Mouse (Mus musculus): ENCODE measurements around the gene Mss51.
A peak's percentile ranks its signal among the peaks of the same experiment; 100 is the strongest.

Mss51 gene

GRCm38 (mm10) chr14:20496603-20497002 lies at the start of gene Mss51:
Gene Mss51 (minus strand): TSS chr14:20496901.
- no peak for DNase-seq

- no peak for DNase-seq
Measured at GRCm38 (mm10) chr14:20546415-20546814, 49.7 kb upstream of the Mss51 start, which contains the start of gene Ppp3cb. Gene Ppp3cb (minus strand): TSS chr14:20546573.

- peak; percentile 92 for DNase-seq
Measured at GRCm38 (mm10) chr14:20545529-20546331, 49.0 kb upstream of the Mss51 start.

- DNase-seq, result no peak
Measured at GRCm38 (mm10) chr14:20544467-20545411, 48.0 kb upstream of the Mss51 start.

GRCm38 (mm10) chr14:20529643-20530042 lies 32.9 kb upstream of the Mss51 start:
- DNase-seq, result no peak

GRCm38 (mm10) chr14:20520179-20520578 lies 23.5 kb upstream of the Mss51 start:
- no peak for DNase-seq

GRCm38 (mm10) chr14:20508424-20508823 lies 11.7 kb upstream of the Mss51 start:
- DNase-seq, result no peak

- no peak for DNase-seq
Measured at GRCm38 (mm10) chr14:20502966-20503365, 6.3 kb upstream of the Mss51 start.

GRCm38 (mm10) chr14:20499982-20500381 lies 3.3 kb upstream of the Mss51 start:
- no peak for DNase-seq

GRCm38 (mm10) chr14:20486031-20486430 lies 10.7 kb downstream of the Mss51 start:
- no peak for DNase-seq

- DNase-seq, result no peak
Measured at GRCm38 (mm10) chr14:20482051-20482751, 14.5 kb downstream of the Mss51 start.

- DNase-seq, result peak; percentile 14
Measured at GRCm38 (mm10) chr14:20481211-20481610, 15.5 kb downstream of the Mss51 start.

GRCm38 (mm10) chr14:20480195-20480579 lies 16.5 kb downstream of the Mss51 start:
- no peak for DNase-seq

GRCm38 (mm10) chr14:20479291-20480194 lies 17.2 kb downstream of the Mss51 start, which contains the start of gene Anxa7:
Gene Anxa7 (minus strand): TSS chr14:20480133.
- DNase-seq, result peak; percentile 95

GRCm38 (mm10) chr14:20478801-20479200 lies 17.9 kb downstream of the Mss51 start:
- DNase-seq, result peak; percentile 47

GRCm38 (mm10) chr14:20478385-20478784 lies 18.3 kb downstream of the Mss51 start:
- DNase-seq, result no peak

- no peak for DNase-seq
Measured at GRCm38 (mm10) chr14:20477261-20478025, 19.3 kb downstream of the Mss51 start.

- no peak for DNase-seq
Measured at GRCm38 (mm10) chr14:20460216-20460615, 36.5 kb downstream of the Mss51 start.

GRCm38 (mm10) chr14:20458378-20458777 lies 38.3 kb downstream of the Mss51 start:
- no peak for DNase-seq

- DNase-seq, result no peak
Measured at GRCm38 (mm10) chr14:20452929-20453328, 43.8 kb downstream of the Mss51 start.

- peak; percentile 79 for DNase-seq
Measured at GRCm38 (mm10) chr14:20451765-20452331, 44.9 kb downstream of the Mss51 start, which contains the start of gene Cfap70. Gene Cfap70 (minus strand): TSS chr14:20452226.

Data from kidney, adult 11 months (tissue).